Mouse (Mus musculus): ENCODE results near the gene Pate2. TPM values are rescaled to one million over a fixed set of nuclear protein-coding genes. Genes with fewer than 3 reads are reported as not detected.

Gene Pate2
- total and polyA plus RNA-seq, 3 experiments: 0.23 to 0.29 TPM; not detected in 1

GRCm38 (mm10) chr9:35648102-35648501 lies 78.0 kb downstream of the Pate2 start, which contains the start of gene Pate3:
Gene Pate3, minus strand, starts transcription at chr9:35648202.
- Histone ChIP-seq H3K27ac (ENCODE audit: control insufficient read depth, low read depth, low read length) (no peak within 1 kb of the TSS), H3K79me2 (ENCODE audit: control insufficient read depth, insufficient read depth, low read length, poor library complexity) (no peaks in the 10 kb centered on the region), H3K27me3 (ENCODE audit: control insufficient read depth in 1 of 2, insufficient read depth in 2 of 2, low read length in 2 of 2) (no peaks in the 10 kb centered on the region), H3K9me3 (replicated peaks; ENCODE audit: insufficient read depth, low read length) (no peaks in the 10 kb centered on the region), H3K4me3 (ENCODE audit: control insufficient read depth in 1 of 2, insufficient read depth in 1 of 2, low read depth in 2 of 2, low read length in 2 of 2) (no peak within 1 kb of the TSS), H3K4me1 (ENCODE audit: control insufficient read depth in 1 of 2, insufficient read depth in 2 of 2, low read length in 2 of 2) (no peaks in the 10 kb centered on the region), H3K36me3 (ENCODE audit: control insufficient read depth in 1 of 2, insufficient read depth in 2 of 2, low read length in 2 of 2) (no peaks in the 10 kb centered on the region), H3K9ac (ENCODE audit: control insufficient read depth, low read depth, low read length, poor library complexity, severe bottlenecking) (no peak within 1 kb of the TSS)
- no peak for DNase-seq (ENCODE audit: low read depth, low spot score)
- no peak for TF ChIP-seq TAL1 (IDR thresholded peaks at IDR 0.05; ENCODE audit: low read length)
- no peak for TF ChIP-seq NRF1 (IDR thresholded peaks at IDR 0.05; ENCODE audit: insufficient read depth, low read depth, low read length, poor library complexity, severe bottlenecking)
- no peak for TF ChIP-seq SIN3A (IDR thresholded peaks at IDR 0.05; ENCODE audit: low read length)
- TF ChIP-seq ZMIZ1 (IDR thresholded peaks at IDR 0.05; ENCODE audit: low read depth, low read length): no peak
- no peak for TF ChIP-seq RAD21 (IDR thresholded peaks at IDR 0.05; ENCODE audit: low read depth, low read length)
- TF ChIP-seq KAT2A (conservative IDR thresholded peaks at IDR 0.05; ENCODE audit: low read depth, low read length): no peak
- no peak for TF ChIP-seq SMC3 (IDR thresholded peaks at IDR 0.05; ENCODE audit: low read depth, low read length)
- TF ChIP-seq MAX (IDR thresholded peaks at IDR 0.05; ENCODE audit: low read length): no peak
- no peak for TF ChIP-seq MYC (IDR thresholded peaks at IDR 0.05; ENCODE audit: low read depth, low read length)
- TF ChIP-seq RCOR1 (IDR thresholded peaks at IDR 0.05; ENCODE audit: low read depth, low read length): no peak
- TF ChIP-seq NELFE (IDR thresholded peaks at IDR 0.05; ENCODE audit: low read depth, low read length): no peak
- no peak for TF ChIP-seq ZNF384 (IDR thresholded peaks at IDR 0.05; ENCODE audit: low read depth, low read length)
- TF ChIP-seq POLR2AphosphoS5 (IDR thresholded peaks at IDR 0.05; ENCODE audit: borderline replicate concordance, low read depth, low read length): no peak
- TF ChIP-seq CHD2 (IDR thresholded peaks at IDR 0.05; ENCODE audit: low read length): no peak
- no peak for TF ChIP-seq MEF2A (IDR thresholded peaks at IDR 0.05; ENCODE audit: extremely low read depth, insufficient replicate concordance, low read depth, low read length, poor library complexity, severe bottlenecking)
- TF ChIP-seq GATA1 (IDR thresholded peaks at IDR 0.05; ENCODE audit: low read depth, low read length): no peak
- TF ChIP-seq UBTF (IDR thresholded peaks at IDR 0.05; ENCODE audit: borderline replicate concordance, insufficient read depth, low read depth, low read length): no peak
- no peak for TF ChIP-seq TCF12 (IDR thresholded peaks at IDR 0.05; ENCODE audit: low read depth, low read length)
- no peak for TF ChIP-seq USF2 (IDR thresholded peaks at IDR 0.05; ENCODE audit: borderline replicate concordance in 1 of 2, insufficient read depth in 1 of 2, low read depth in 1 of 2, low read length in 2 of 2)
- no peak for TF ChIP-seq POLR2A (IDR thresholded peaks at IDR 0.05; ENCODE audit: control insufficient read depth in 1 of 2, insufficient read depth in 1 of 2, low read depth in 1 of 2, low read length in 2 of 2, poor library complexity in 1 of 2)

- Histone ChIP-seq H3K27ac (ENCODE audit: control insufficient read depth, low read depth, low read length) (no peak overlapping the region), H3K9ac (ENCODE audit: control insufficient read depth, low read depth, low read length, poor library complexity, severe bottlenecking) (no peak overlapping the region), H3K79me2 (ENCODE audit: control insufficient read depth, insufficient read depth, low read length, poor library complexity) (no peaks in the 10 kb centered on the region), H3K27me3 (ENCODE audit: control insufficient read depth in 1 of 2, insufficient read depth in 2 of 2, low read length in 2 of 2) (no peaks in the 10 kb centered on the region), H3K9me3 (replicated peaks; ENCODE audit: insufficient read depth, low read length) (no peaks in the 10 kb centered on the region), H3K4me1 (ENCODE audit: control insufficient read depth in 1 of 2, insufficient read depth in 2 of 2, low read length in 2 of 2) (no peaks in the 10 kb centered on the region), H3K36me3 (ENCODE audit: control insufficient read depth in 1 of 2, insufficient read depth in 2 of 2, low read length in 2 of 2) (no peaks in the 10 kb centered on the region), H3K4me3 (ENCODE audit: control insufficient read depth in 1 of 2, insufficient read depth in 1 of 2, low read depth in 2 of 2, low read length in 2 of 2) (no peak overlapping the region)
- no peak for DNase-seq (ENCODE audit: low read depth, low spot score)
- TF ChIP-seq JUND (IDR thresholded peaks at IDR 0.05; ENCODE audit: low read depth, low read length): no peak
- no peak for TF ChIP-seq POLR2AphosphoS5 (IDR thresholded peaks at IDR 0.05; ENCODE audit: borderline replicate concordance, low read depth, low read length)
- TF ChIP-seq TBP (IDR thresholded peaks at IDR 0.05; ENCODE audit: low read depth, low read length): no peak
- no peak for TF ChIP-seq CHD1 (IDR thresholded peaks at IDR 0.05; ENCODE audit: low read depth, low read length)
- TF ChIP-seq CHD2 (IDR thresholded peaks at IDR 0.05; ENCODE audit: low read length): no peak
- no peak for TF ChIP-seq EP300 (IDR thresholded peaks at IDR 0.05; ENCODE audit: low read depth in 1 of 2, low read length in 2 of 2)
- TF ChIP-seq MEF2A (IDR thresholded peaks at IDR 0.05; ENCODE audit: extremely low read depth, insufficient replicate concordance, low read depth, low read length, poor library complexity, severe bottlenecking): no peak
- no peak for TF ChIP-seq GABPA (IDR thresholded peaks at IDR 0.05; ENCODE audit: low read depth, low read length)
- TF ChIP-seq ELF1 (IDR thresholded peaks at IDR 0.05; ENCODE audit: low read depth, low read length): no peak
Observed at GRCm38 (mm10) chr9:35673557-35673956, 103.5 kb downstream of the Pate2 start.
